Mouse (Mus musculus): ENCODE results near the gene Mslnl. TPM values are rescaled to one million over a fixed set of nuclear protein-coding genes. Genes with fewer than 3 reads are reported as not detected.

The Mslnl gene
- polyA plus RNA-seq, 1 experiment from 2014 or later = not detected

Small RNAs within 50 kb of the gene (microRNA-seq; reads per million reads assigned to microRNA genes)
- not detected for gene Gm25083
- gene Mir6966 = not detected

Other genes starting within 250 kb of the Mslnl start
- 0.36 and 0.65 TPM in 2 replicates for gene Sstr5, start 238.8 kb upstream of the Mslnl start, polyA plus RNA-seq (2015; fragmentation: Nextera tagmentation; extraction: Ambion mirVana)
- gene Sox8, start 165.4 kb upstream of the Mslnl start, polyA plus RNA-seq (2015; fragmentation: Nextera tagmentation; extraction: Ambion mirVana) = 9.1 and 11.1 TPM in 2 replicates
- 28.7 and 33.8 TPM in 2 replicates for gene Lmf1, start 157.0 kb upstream of the Mslnl start, polyA plus RNA-seq (2015; fragmentation: Nextera tagmentation; extraction: Ambion mirVana)
- 5.8 and 10.3 TPM in 2 replicates for gene Gng13, start 18.9 kb upstream of the Mslnl start, polyA plus RNA-seq (2015; fragmentation: Nextera tagmentation; extraction: Ambion mirVana)
- 31.6 and 35.9 TPM in 2 replicates for gene Chtf18, start 8.6 kb upstream of the Mslnl start, polyA plus RNA-seq (2015; fragmentation: Nextera tagmentation; extraction: Ambion mirVana)
- gene Rpusd1, start 8.4 kb upstream of the Mslnl start, polyA plus RNA-seq (2015; fragmentation: Nextera tagmentation; extraction: Ambion mirVana) = 28.0 and 28.9 TPM in 2 replicates
- gene Msln, start 18.3 kb downstream of the Mslnl start, polyA plus RNA-seq (2015; fragmentation: Nextera tagmentation; extraction: Ambion mirVana) = 0.17 and 0.42 TPM in 2 replicates
- 24.7 and 24.9 TPM in 2 replicates for gene Narfl, start 37.7 kb downstream of the Mslnl start, polyA plus RNA-seq (2015; fragmentation: Nextera tagmentation; extraction: Ambion mirVana)
- gene Haghl, start 49.6 kb downstream of the Mslnl start, polyA plus RNA-seq (2015; fragmentation: Nextera tagmentation; extraction: Ambion mirVana) = 74.6 and 89.5 TPM in 2 replicates
- gene Ccdc78, start 50.5 kb downstream of the Mslnl start, polyA plus RNA-seq (2015; fragmentation: Nextera tagmentation; extraction: Ambion mirVana) = 0.20 and 0.25 TPM in 2 replicates
- gene Fam173a, start 56.9 kb downstream of the Mslnl start, polyA plus RNA-seq (2015; fragmentation: Nextera tagmentation; extraction: Ambion mirVana) = 65.3 and 78.1 TPM in 2 replicates
- gene AC134908.4, start 59.6 kb downstream of the Mslnl start, polyA plus RNA-seq (2015; fragmentation: Nextera tagmentation; extraction: Ambion mirVana) = not detected in 2 replicates
- gene Metrn, start 61.1 kb downstream of the Mslnl start, polyA plus RNA-seq (2015; fragmentation: Nextera tagmentation; extraction: Ambion mirVana) = 43.4 and 50.1 TPM in 2 replicates
- 3.6 and 4.2 TPM in 2 replicates for gene Fbxl16, start 73.0 kb downstream of the Mslnl start, polyA plus RNA-seq (2015; fragmentation: Nextera tagmentation; extraction: Ambion mirVana)
- 26.5 and 30.0 TPM in 2 replicates for gene Wdr24, start 87.6 kb downstream of the Mslnl start, polyA plus RNA-seq (2015; fragmentation: Nextera tagmentation; extraction: Ambion mirVana)
- 48.3 and 52.8 TPM in 2 replicates for gene Jmjd8, start 92.8 kb downstream of the Mslnl start, polyA plus RNA-seq (2015; fragmentation: Nextera tagmentation; extraction: Ambion mirVana)
- gene Stub1, start 97.4 kb downstream of the Mslnl start, polyA plus RNA-seq (2015; fragmentation: Nextera tagmentation; extraction: Ambion mirVana) = 319 and 353 TPM in 2 replicates
- gene Rhbdl1, start 101.3 kb downstream of the Mslnl start, polyA plus RNA-seq (2015; fragmentation: Nextera tagmentation; extraction: Ambion mirVana) = 1.4 and 2.7 TPM in 2 replicates
- gene Gm20683, start 105.7 kb downstream of the Mslnl start, polyA plus RNA-seq (2015; fragmentation: Nextera tagmentation; extraction: Ambion mirVana) = 1.3 and 2.9 TPM in 2 replicates
- gene Rhot2, start 108.8 kb downstream of the Mslnl start, polyA plus RNA-seq (2015; fragmentation: Nextera tagmentation; extraction: Ambion mirVana) = 26.4 and 31.4 TPM in 2 replicates
- 30.0 and 31.2 TPM in 2 replicates for gene Wdr90, start 125.5 kb downstream of the Mslnl start, polyA plus RNA-seq (2015; fragmentation: Nextera tagmentation; extraction: Ambion mirVana)
- gene Mcrip2, start 132.7 kb downstream of the Mslnl start, polyA plus RNA-seq (2015; fragmentation: Nextera tagmentation; extraction: Ambion mirVana) = 11.1 and 13.4 TPM in 2 replicates
- gene Mettl26, start 139.0 kb downstream of the Mslnl start, polyA plus RNA-seq (2015; fragmentation: Nextera tagmentation; extraction: Ambion mirVana) = 47.1 and 50.6 TPM in 2 replicates
- 0.56 and 0.73 TPM in 2 replicates for gene Wfikkn1, start 144.8 kb downstream of the Mslnl start, polyA plus RNA-seq (2015; fragmentation: Nextera tagmentation; extraction: Ambion mirVana)
- gene Rab40c, start 183.7 kb downstream of the Mslnl start, polyA plus RNA-seq (2015; fragmentation: Nextera tagmentation; extraction: Ambion mirVana) = 32.9 and 36.6 TPM in 2 replicates
- gene Pigq, start 208.9 kb downstream of the Mslnl start, polyA plus RNA-seq (2015; fragmentation: Nextera tagmentation; extraction: Ambion mirVana) = 50.6 and 53.8 TPM in 2 replicates
- not detected in 2 replicates for gene Nhlrc4, start 208.9 kb downstream of the Mslnl start, polyA plus RNA-seq (2015; fragmentation: Nextera tagmentation; extraction: Ambion mirVana)
- gene A930017K11Rik, start 216.5 kb downstream of the Mslnl start, polyA plus RNA-seq (2015; fragmentation: Nextera tagmentation; extraction: Ambion mirVana) = 0.18 and 0.26 TPM in 2 replicates
- gene Capn15, start 249.8 kb downstream of the Mslnl start, polyA plus RNA-seq (2015; fragmentation: Nextera tagmentation; extraction: Ambion mirVana) = 23.4 and 24.2 TPM in 2 replicates